Mouse (Mus musculus) cortical plate, adult 2 months (tissue): ENCODE measurements around the gene Ascl5.

Source experiments
- CTCF ChIP-seq: fragments of 200-500 bp; IDR thresholded peaks from 2 replicates; pipeline ENCODE4 v1.5.1; 2011; ENCODE audit warnings: mild to moderate bottlenecking, control low read depth, low read length; ENCODE audit not compliant: insufficient read depth; ENCODE audit errors: extremely low read depth
- POLR2A ChIP-seq: fragments of 200-500 bp; IDR thresholded peaks from 2 replicates; pipeline ENCODE4 v1.6.1; 2011; ENCODE audit warnings: mild to moderate bottlenecking, low read length, control low read depth; ENCODE audit not compliant: insufficient read depth; ENCODE audit errors: extremely low read depth

DNA sequence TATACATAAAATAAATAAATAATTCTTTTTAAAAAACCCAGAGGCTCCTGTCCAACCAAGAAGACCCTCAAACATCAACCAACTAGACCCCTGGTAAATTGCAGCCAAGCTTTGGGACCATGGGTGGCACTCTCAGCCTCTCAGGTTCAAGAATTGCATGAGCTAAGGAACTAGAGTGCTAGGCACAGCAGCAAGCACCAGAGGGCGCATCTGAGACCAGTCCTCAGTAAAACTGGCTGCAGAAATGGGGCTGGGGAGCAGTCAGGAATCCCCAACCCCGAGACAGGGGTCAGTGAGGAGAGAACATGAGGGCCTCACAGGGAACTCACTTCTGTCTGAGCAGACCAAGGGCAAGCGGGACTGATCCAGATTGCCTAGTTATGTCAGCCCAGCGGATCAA, 4.8 kb upstream of the Ascl5 start:
- TF ChIP-seq POLR2A = no peak
- peak; percentile 87 for TF ChIP-seq CTCF
